Mouse (Mus musculus) neural tube, embryonic 13.5 days (tissue): Measurements from ENCODE around the gene Evi2. TPM values are rescaled to one million over a fixed set of nuclear protein-coding genes. Genes with fewer than 3 reads are reported as not detected.

Experiments
- ATAC-seq: fragments of 200-750 bp; cut with Nextera tagmentation; 2 replicates; pipeline ENCODE4 v1.8.0; 2017; ENCODE audit warnings: low read depth, mild to moderate bottlenecking, moderate TSS enrichment, moderate library complexity
- H3K27ac ChIP-seq: fragments of 300-500 bp; sonication (generic); replicated peaks from 2 replicates; pipeline ENCODE4 v1.5.1; 2015; ENCODE audit warnings: moderate library complexity, mild to moderate bottlenecking, inconsistent platforms
- H3K27me3 ChIP-seq: fragments of 300-500 bp; sonication (generic); 2 replicates; pipeline ENCODE4 v1.6.1; 2015; ENCODE audit warnings: mild to moderate bottlenecking, inconsistent platforms
- H3K36me3 ChIP-seq: fragments of 300-500 bp; sonication (generic); 2 replicates; pipeline ENCODE4 v1.6.1; 2015; ENCODE audit warnings: mild to moderate bottlenecking, inconsistent platforms
- H3K4me1 ChIP-seq: fragments of 300-500 bp; sonication (generic); replicated peaks from 2 replicates; pipeline ENCODE4 v1.6.1; 2015; ENCODE audit warnings: inconsistent platforms
- H3K4me2 ChIP-seq: fragments of 300-500 bp; sonication (generic); 2 replicates; pipeline ENCODE4 v1.6.1; 2015; ENCODE audit warnings: inconsistent platforms, mild to moderate bottlenecking, moderate library complexity
- H3K4me3 ChIP-seq: fragments of 300-500 bp; sonication (generic); 2 replicates; pipeline ENCODE4 v1.5.1; 2015; ENCODE audit warnings: mild to moderate bottlenecking, inconsistent platforms
- H3K9ac ChIP-seq: fragments of 300-500 bp; sonication (generic); 2 replicates; pipeline ENCODE4 v1.6.1; 2015; ENCODE audit warnings: moderate library complexity, mild to moderate bottlenecking, inconsistent platforms
- H3K9me3 ChIP-seq: fragments of 300-500 bp; sonication (generic); 2 replicates; pipeline ENCODE4 v1.6.1; 2016; ENCODE audit warnings: inconsistent platforms
- WGBS: fragments of 180-500 bp; shearing (Covaris S2); methylation state at CpG from one replicate; pipeline ENCODE4 v1.1.7; 2015; 5-methylcytosine and 5-hydroxymethylcytosine counted together
- polyA plus RNA-seq: library from polyadenylated mRNA; unstranded; fragments of >200 nt; fragmentation: Nextera tagmentation; extraction: Ambion mirVana; gene quantifications from 2 replicates; pipeline ENCODE4 v1.2.1, GENCODE M21; 2015

The Evi2 gene
- 0.63 TPM in 2 replicates for polyA plus RNA-seq

GRCm38 (mm10) chr11:79530333-79530761, at the start of gene Evi2, which contains the start of gene Evi2a:
Gene Evi2 (minus strand): TSS chr11:79530589.
Gene Evi2a (minus strand): TSS chr11:79530609.
- H3K4me2 ChIP-seq = no peak within 1 kb of the TSS
- no peaks in the 10 kb centered on the region for H3K27me3 ChIP-seq
- WGBS = 91% methylated on average over 7 of the region's 7 CpGs
- no peak within 1 kb of the TSS for H3K9ac ChIP-seq
- no peak for ATAC-seq
- H3K4me1 ChIP-seq = no peaks in the 10 kb centered on the region
- H3K36me3 ChIP-seq = peaks cover 14% of the 10 kb centered on the region; the same call in 1 of the 2 replicates
- H3K4me3 ChIP-seq = no peak within 1 kb of the TSS
- no peaks in the 10 kb centered on the region for H3K9me3 ChIP-seq
- no peak within 1 kb of the TSS for H3K27ac ChIP-seq

GRCm38 (mm10) chr11:79577741-79578140, 47.4 kb upstream of the Evi2 start:
- no peak overlapping the region for H3K27ac ChIP-seq
- H3K27me3 ChIP-seq = no peaks in the 10 kb centered on the region
- peaks cover 52% of the 10 kb centered on the region for H3K36me3 ChIP-seq
- H3K4me2 ChIP-seq = no peak overlapping the region
- H3K9me3 ChIP-seq = no peaks in the 10 kb centered on the region
- no peaks in the 10 kb centered on the region for H3K4me1 ChIP-seq
- WGBS = 51% methylated on average over 5 of the region's 5 CpGs
- peak; percentile 53; the same call in 1 of the 2 replicates for ATAC-seq
- H3K4me3 ChIP-seq = no peak overlapping the region
- no peak overlapping the region for H3K9ac ChIP-seq

DNA sequence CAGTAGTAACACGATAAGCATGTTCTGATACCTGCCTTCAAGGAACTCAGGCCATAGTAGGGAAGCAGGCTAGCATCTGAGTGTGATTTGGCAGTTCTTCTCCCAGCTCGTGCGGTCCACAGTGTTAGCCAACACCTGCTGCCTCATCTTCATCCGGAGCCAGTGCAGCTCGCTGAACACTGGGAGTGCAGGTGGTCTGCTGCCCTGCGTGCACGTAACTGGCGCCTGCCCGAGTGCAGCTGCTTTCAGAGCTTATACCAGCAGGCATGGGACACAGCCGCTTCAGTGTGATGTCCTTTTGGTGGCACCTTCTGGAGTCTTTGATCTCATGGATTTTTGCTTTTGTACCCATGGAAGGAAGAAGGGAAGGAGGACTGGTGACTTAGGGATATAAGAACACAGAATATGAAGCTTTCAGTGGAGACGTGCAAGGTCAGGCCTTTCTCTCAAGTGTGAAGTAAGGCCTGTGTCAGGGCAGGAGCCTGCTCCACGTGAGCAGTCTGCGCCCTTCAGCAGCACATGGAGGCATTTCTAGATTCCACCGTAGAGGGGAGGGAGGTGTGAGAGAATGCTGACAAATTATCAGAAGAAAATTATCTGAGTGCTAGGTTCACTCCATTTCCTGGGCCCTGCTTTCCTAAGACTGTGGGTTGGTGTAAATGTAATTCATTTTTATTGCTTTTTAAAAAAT, 45.1 kb upstream of the Evi2 start:
- H3K36me3 ChIP-seq = peaks cover 73% of the 10 kb centered on the region
- no peaks in the 10 kb centered on the region for H3K9me3 ChIP-seq
- H3K9ac ChIP-seq = no peak overlapping the region
- H3K27me3 ChIP-seq = no peaks in the 10 kb centered on the region
- ATAC-seq = no peak
- no peak overlapping the region for H3K4me3 ChIP-seq
- no peak overlapping the region for H3K4me2 ChIP-seq
- 89% methylated on average over 14 of the region's 14 CpGs for WGBS
- H3K27ac ChIP-seq = no peak overlapping the region
- H3K4me1 ChIP-seq = no peaks in the 10 kb centered on the region

GRCm38 (mm10) chr11:79573836-79574235, 43.4 kb upstream of the Evi2 start:
- Histone ChIP-seq H3K4me1 (no peaks in the 10 kb centered on the region), H3K4me3 (no peak overlapping the region), H3K27me3 (no peaks in the 10 kb centered on the region), H3K4me2 (no peak overlapping the region), H3K9me3 (no peaks in the 10 kb centered on the region), H3K9ac (no peak overlapping the region), H3K36me3 (peaks cover 78% of the 10 kb centered on the region), H3K27ac (no peak overlapping the region)
- 82% methylated on average over 3 of the region's 3 CpGs for WGBS
- ATAC-seq = no peak

- Histone ChIP-seq H3K36me3 (peaks cover 94% of the 10 kb centered on the region), H3K4me1 (no peaks in the 10 kb centered on the region), H3K9ac (no peak overlapping the region), H3K27ac (no peak overlapping the region), H3K4me3 (no peak overlapping the region), H3K9me3 (no peaks in the 10 kb centered on the region), H3K27me3 (no peaks in the 10 kb centered on the region), H3K4me2 (no peak overlapping the region)
- ATAC-seq = no peak
- 85% methylated on average over 2 of the region's 2 CpGs for WGBS
Observed at GRCm38 (mm10) chr11:79570319-79570718, 39.9 kb upstream of the Evi2 start.

DNA sequence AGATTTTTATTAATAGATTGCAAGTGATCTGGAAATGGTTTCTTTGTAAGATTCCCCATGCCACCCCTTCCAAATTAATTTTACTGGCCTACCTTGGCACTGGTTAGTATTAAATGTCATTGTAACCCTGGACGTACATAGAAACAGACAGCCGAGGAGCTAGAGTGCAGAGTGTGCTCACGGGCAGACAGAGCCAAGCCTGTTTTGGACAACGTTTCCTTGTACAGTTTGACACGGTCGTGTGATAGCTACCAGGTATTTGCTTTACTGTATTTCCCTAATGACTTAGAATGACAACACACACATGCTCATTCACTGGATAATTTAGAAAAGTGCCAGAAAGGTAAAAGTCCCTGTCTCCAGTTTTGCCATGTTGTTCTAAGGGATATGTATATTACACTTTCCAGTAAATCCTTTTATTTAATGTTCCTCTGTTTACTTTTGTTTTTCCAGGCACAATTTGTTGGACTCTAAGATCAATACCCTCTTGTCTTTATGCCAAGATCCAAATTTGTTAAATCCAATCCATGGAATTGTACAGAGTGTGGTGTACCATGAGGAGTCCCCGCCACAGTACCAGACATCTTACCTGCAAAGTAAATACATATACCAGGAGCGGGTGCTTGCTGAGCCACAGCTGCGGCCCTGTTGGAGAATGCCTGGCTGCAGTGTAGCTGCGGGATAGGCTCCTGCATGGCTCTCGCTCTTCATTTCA, 38.0 kb upstream of the Evi2 start:
- Histone ChIP-seq H3K27me3 (no peaks in the 10 kb centered on the region), H3K36me3 (peaks cover 89% of the 10 kb centered on the region), H3K4me2 (no peak overlapping the region), H3K9me3 (no peaks in the 10 kb centered on the region), H3K4me1 (no peaks in the 10 kb centered on the region), H3K9ac (no peak overlapping the region), H3K27ac (no peak overlapping the region), H3K4me3 (no peak overlapping the region)
- no peak for ATAC-seq
- 90% methylated on average over 11 of the region's 11 CpGs for WGBS

DNA sequence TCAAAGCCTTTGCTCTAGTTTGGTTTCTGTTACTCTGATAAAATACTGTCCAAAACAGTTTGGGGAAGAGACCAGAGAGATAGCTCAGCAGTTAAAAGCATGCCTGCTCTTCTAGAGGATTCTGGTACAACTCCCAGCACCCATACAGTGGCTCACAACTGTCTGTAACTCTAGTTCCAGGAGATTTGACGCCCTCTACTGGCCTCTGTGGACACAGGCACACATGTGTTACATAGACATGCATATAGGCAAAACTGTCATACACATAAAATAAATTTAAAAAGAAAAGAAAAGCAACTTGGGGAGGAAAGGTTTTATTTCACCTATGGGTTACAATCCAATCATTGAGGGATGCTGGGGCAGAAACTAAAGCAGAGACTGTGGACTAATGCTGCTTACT, 36.6 kb upstream of the Evi2 start:
- Histone ChIP-seq H3K4me1 (no peaks in the 10 kb centered on the region), H3K4me3 (no peak overlapping the region), H3K9me3 (no peaks in the 10 kb centered on the region), H3K4me2 (no peak overlapping the region), H3K27ac (no peak overlapping the region), H3K9ac (no peak overlapping the region), H3K36me3 (peaks cover 90% of the 10 kb centered on the region), H3K27me3 (no peaks in the 10 kb centered on the region)
- no peak for ATAC-seq
- WGBS = 49% methylated on average over 1 of the region's 1 CpGs

GRCm38 (mm10) chr11:79563493-79563892, 33.1 kb upstream of the Evi2 start:
- no peak overlapping the region for H3K4me3 ChIP-seq
- H3K9ac ChIP-seq = no peak overlapping the region
- H3K4me2 ChIP-seq = no peak overlapping the region
- no peak overlapping the region for H3K27ac ChIP-seq
- peaks cover 89% of the 10 kb centered on the region for H3K36me3 ChIP-seq
- WGBS = 86% methylated on average over 7 of the region's 7 CpGs
- H3K9me3 ChIP-seq = no peaks in the 10 kb centered on the region
- H3K4me1 ChIP-seq = no peaks in the 10 kb centered on the region
- no peak for ATAC-seq
- no peaks in the 10 kb centered on the region for H3K27me3 ChIP-seq

- 95% methylated on average over 4 of the region's 4 CpGs for WGBS
- H3K36me3 ChIP-seq = peaks cover 84% of the 10 kb centered on the region
- H3K9me3 ChIP-seq = no peaks in the 10 kb centered on the region
- no peak overlapping the region for H3K9ac ChIP-seq
- no peaks in the 10 kb centered on the region for H3K27me3 ChIP-seq
- H3K4me2 ChIP-seq = no peak overlapping the region
- no peak overlapping the region for H3K4me3 ChIP-seq
- no peak overlapping the region for H3K27ac ChIP-seq
- H3K4me1 ChIP-seq = no peaks in the 10 kb centered on the region
- ATAC-seq = no peak
Observed at GRCm38 (mm10) chr11:79560536-79560935, 30.1 kb upstream of the Evi2 start.

DNA sequence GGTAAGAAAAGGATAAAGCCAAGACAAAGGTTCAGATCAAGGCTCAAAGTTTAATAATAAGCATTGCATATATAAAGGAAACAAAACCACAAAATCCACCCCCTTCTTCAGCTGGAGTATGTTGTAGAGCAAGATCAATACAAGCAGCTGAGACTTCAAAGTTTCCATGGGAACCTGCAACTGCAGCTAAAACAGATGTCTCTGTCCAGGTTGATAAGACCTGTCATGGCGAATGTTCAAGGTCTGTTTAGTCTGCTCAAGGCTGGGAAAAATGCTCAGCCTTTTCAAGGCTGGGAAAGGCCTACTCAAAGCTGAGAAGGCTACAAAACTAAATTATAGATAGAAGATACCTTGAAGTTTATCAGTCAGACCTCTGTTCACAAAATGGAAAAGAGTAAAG, 22.2 kb upstream of the Evi2 start:
- no peaks in the 10 kb centered on the region for H3K27me3 ChIP-seq
- H3K27ac ChIP-seq = no peak overlapping the region
- H3K9me3 ChIP-seq = no peaks in the 10 kb centered on the region
- WGBS = 88% methylated on average over 1 of the region's 1 CpGs
- H3K36me3 ChIP-seq = peaks cover 80% of the 10 kb centered on the region
- H3K9ac ChIP-seq = no peak overlapping the region
- H3K4me1 ChIP-seq = no peaks in the 10 kb centered on the region
- H3K4me3 ChIP-seq = no peak overlapping the region
- H3K4me2 ChIP-seq = no peak overlapping the region
- ATAC-seq = no peak

GRCm38 (mm10) chr11:79536293-79536692, 5.9 kb upstream of the Evi2 start:
- no peak overlapping the region for H3K27ac ChIP-seq
- H3K9me3 ChIP-seq = no peaks in the 10 kb centered on the region
- H3K36me3 ChIP-seq = peaks cover 43% of the 10 kb centered on the region
- H3K4me2 ChIP-seq = no peak overlapping the region
- H3K4me1 ChIP-seq = no peaks in the 10 kb centered on the region
- no peaks in the 10 kb centered on the region for H3K27me3 ChIP-seq
- 95% methylated on average over 3 of the region's 3 CpGs for WGBS
- H3K4me3 ChIP-seq = no peak overlapping the region
- ATAC-seq = no peak
- no peak overlapping the region for H3K9ac ChIP-seq

- 90% methylated on average over 4 of the region's 4 CpGs for WGBS
Observed at GRCm38 (mm10) chr11:79535554-79535953, 5.2 kb upstream of the Evi2 start.

More at GRCm38 (mm10) chr11:79535554-79535953, 5.2 kb upstream of the Evi2 start:
- Histone ChIP-seq H3K4me2 (no peak overlapping the region), H3K27me3 (no peaks in the 10 kb centered on the region), H3K27ac (no peak overlapping the region), H3K4me1 (no peaks in the 10 kb centered on the region), H3K4me3 (no peak overlapping the region), H3K9me3 (no peaks in the 10 kb centered on the region), H3K36me3 (peaks cover 45% of the 10 kb centered on the region), H3K9ac (no peak overlapping the region)
- ATAC-seq = no peak
